Mouse (Mus musculus): ENCODE results near the gene 4931406C07Rik. TPM values are rescaled to one million over a fixed set of nuclear protein-coding genes. Genes with fewer than 3 reads are reported as not detected.

The 4931406C07Rik gene
- total and polyA plus RNA-seq, 3 experiments, result 12.8 to 56.2 (median 31.8) TPM

DNA sequence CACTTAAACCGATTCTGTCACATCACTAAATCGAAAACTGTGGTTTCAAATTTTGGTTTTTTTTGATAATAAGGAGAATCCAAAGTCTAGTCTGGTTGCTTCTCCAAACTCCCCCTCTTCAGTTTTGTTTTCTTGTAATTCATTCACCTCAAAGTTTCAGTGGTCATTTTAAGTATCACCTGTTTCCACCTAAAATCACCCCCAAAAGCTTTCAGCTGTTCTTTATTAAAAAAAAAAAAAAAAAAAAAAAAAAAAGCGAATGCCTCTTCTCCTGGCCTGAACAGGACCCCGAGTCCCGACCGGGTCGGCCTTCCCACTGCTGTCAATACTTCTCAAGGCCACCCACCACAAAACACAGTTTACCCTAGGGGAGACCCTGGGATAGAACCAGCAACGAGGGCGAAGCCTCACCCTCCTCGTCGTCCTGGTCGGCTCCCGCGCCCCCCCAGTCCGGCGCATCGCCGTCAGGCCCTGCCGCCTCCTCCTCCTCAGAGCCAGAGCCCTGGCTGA is 27.1 kb downstream of the 4931406C07Rik start:
- DNase-seq (ENCODE audit: low read depth, low spot score), result no peak
- H3K36me3 ChIP-seq (ENCODE audit: control insufficient read depth in 1 of 2, insufficient read depth in 2 of 2, low read length in 2 of 2), result peaks cover 23 to 31% of the 10 kb centered on the region in 2 experiments
- TF ChIP-seq RCOR1 (IDR thresholded peaks at IDR 0.05; ENCODE audit: low read depth, low read length), result 0 out of 2 replicates have a peak, but pooled peaks have one; percentile 29
- TF ChIP-seq CHD2 (IDR thresholded peaks at IDR 0.05; ENCODE audit: low read length), result no peak
- no peak for TF ChIP-seq ETS1 (IDR thresholded peaks at IDR 0.05; ENCODE audit: low read depth, low read length)
- peak; percentile 38; the same call in 1 of the 2 replicates for TF ChIP-seq BHLHE40 (IDR thresholded peaks at IDR 0.05; ENCODE audit: borderline replicate concordance, low read depth, low read length)
- TF ChIP-seq NELFE (IDR thresholded peaks at IDR 0.05; ENCODE audit: low read depth, low read length), result no peak
- no peak for TF ChIP-seq E2F4 (IDR thresholded peaks at IDR 0.05; ENCODE audit: borderline replicate concordance, low read depth, low read length)
- no peak for TF ChIP-seq JUND (IDR thresholded peaks at IDR 0.05; ENCODE audit: low read depth, low read length)
- TF ChIP-seq MXI1 (IDR thresholded peaks at IDR 0.05; ENCODE audit: low read depth, low read length), result no peak
- no peak for TF ChIP-seq TAL1 (IDR thresholded peaks at IDR 0.05; ENCODE audit: low read length)
- TF ChIP-seq POLR2AphosphoS5 (IDR thresholded peaks at IDR 0.05; ENCODE audit: borderline replicate concordance, low read depth, low read length), result no peak
- no peak for TF ChIP-seq UBTF (IDR thresholded peaks at IDR 0.05; ENCODE audit: borderline replicate concordance, insufficient read depth, low read depth, low read length)
- TF ChIP-seq GABPA (IDR thresholded peaks at IDR 0.05; ENCODE audit: low read depth, low read length), result no peak
- no peak for TF ChIP-seq SMC3 (IDR thresholded peaks at IDR 0.05; ENCODE audit: low read depth, low read length)
- TF ChIP-seq POLR2AphosphoS2 (IDR thresholded peaks at IDR 0.05; ENCODE audit: low read length), result no peak
- TF ChIP-seq ZKSCAN1 (IDR thresholded peaks at IDR 0.05; ENCODE audit: low read depth, low read length), result no peak
- TF ChIP-seq MAX (IDR thresholded peaks at IDR 0.05; ENCODE audit: low read length), result no peak
- TF ChIP-seq MEF2A (IDR thresholded peaks at IDR 0.05; ENCODE audit: extremely low read depth, insufficient replicate concordance, low read depth, low read length, poor library complexity, severe bottlenecking), result no peak
- TF ChIP-seq USF2 (IDR thresholded peaks at IDR 0.05; ENCODE audit: borderline replicate concordance in 1 of 2, insufficient read depth in 1 of 2, low read depth in 1 of 2, low read length in 2 of 2), result no peak
- peak; percentile 98 for TF ChIP-seq CHD1 (IDR thresholded peaks at IDR 0.05; ENCODE audit: low read depth, low read length)
- no peak for TF ChIP-seq HCFC1 (IDR thresholded peaks at IDR 0.05; ENCODE audit: low read depth, low read length)
- no peak for TF ChIP-seq GATA1 (IDR thresholded peaks at IDR 0.05; ENCODE audit: low read depth, low read length)
- no peak for TF ChIP-seq POLR2A (IDR thresholded peaks at IDR 0.05; ENCODE audit: control insufficient read depth in 1 of 2, insufficient read depth in 1 of 2, low read depth in 1 of 2, low read length in 2 of 2, poor library complexity in 1 of 2)
- no peak for TF ChIP-seq USF1 (IDR thresholded peaks at IDR 0.05; ENCODE audit: low read depth, low read length)
- no peak for TF ChIP-seq RAD21 (IDR thresholded peaks at IDR 0.05; ENCODE audit: low read depth, low read length)
- TF ChIP-seq KAT2A (conservative IDR thresholded peaks at IDR 0.05; ENCODE audit: low read depth, low read length), result no peak
- no peak for TF ChIP-seq CTCF (IDR thresholded peaks at IDR 0.05 in 2 of 3, conservative IDR thresholded peaks at IDR 0.05 in 1 of 3; ENCODE audit: control insufficient read depth in 1 of 3, insufficient read depth in 1 of 3, low read depth in 2 of 3, low read length in 3 of 3, poor library complexity in 1 of 3, severe bottlenecking in 1 of 3)
- TF ChIP-seq MAZ (IDR thresholded peaks at IDR 0.05; ENCODE audit: low read depth, low read length), result no peak; the same call in 1 of the 2 replicates
- no peak for TF ChIP-seq MYB (IDR thresholded peaks at IDR 0.05; ENCODE audit: low read depth, low read length)
- TF ChIP-seq MYC (IDR thresholded peaks at IDR 0.05; ENCODE audit: low read depth, low read length), result 0 out of 2 replicates have a peak, but pooled peaks have one; percentile 46
- TF ChIP-seq NRF1 (IDR thresholded peaks at IDR 0.05; ENCODE audit: insufficient read depth, low read depth, low read length, poor library complexity, severe bottlenecking), result no peak
- peak; percentile 78; the same call in 1 of the 2 replicates for TF ChIP-seq ZNF384 (IDR thresholded peaks at IDR 0.05; ENCODE audit: low read depth, low read length)
- no peak for TF ChIP-seq ELF1 (IDR thresholded peaks at IDR 0.05; ENCODE audit: low read depth, low read length)
- no peak for TF ChIP-seq ZMIZ1 (IDR thresholded peaks at IDR 0.05; ENCODE audit: low read depth, low read length)
- TF ChIP-seq ZC3H11A (IDR thresholded peaks at IDR 0.05; ENCODE audit: low read depth, low read length), result no peak
- TF ChIP-seq TBP (IDR thresholded peaks at IDR 0.05; ENCODE audit: low read depth, low read length), result no peak
- TF ChIP-seq EP300 (IDR thresholded peaks at IDR 0.05; ENCODE audit: low read depth in 1 of 2, low read length in 2 of 2), result no peak
- 0 out of 2 replicates have a peak, but pooled peaks have one; percentile 10 for TF ChIP-seq TCF12 (IDR thresholded peaks at IDR 0.05; ENCODE audit: low read depth, low read length)

More for the DNA sequence above, 27.1 kb downstream of the 4931406C07Rik start:
- Histone ChIP-seq H3K27ac (ENCODE audit: control insufficient read depth, low read depth, low read length) (peak overlapping the region; percentile 77), H3K27me3 (ENCODE audit: control insufficient read depth in 1 of 2, insufficient read depth in 2 of 2, low read length in 2 of 2) (no peaks in the 10 kb centered on the region), H3K4me3 (ENCODE audit: control insufficient read depth in 1 of 2, insufficient read depth in 1 of 2, low read depth in 2 of 2, low read length in 2 of 2) (peak overlapping the region; percentile 60 to 75), H3K9me3 (replicated peaks; ENCODE audit: insufficient read depth, low read length) (no peaks in the 10 kb centered on the region), H3K9ac (ENCODE audit: control insufficient read depth, low read depth, low read length, poor library complexity, severe bottlenecking) (peak overlapping the region; percentile 76), H3K4me1 (ENCODE audit: control insufficient read depth in 1 of 2, insufficient read depth in 2 of 2, low read length in 2 of 2) (peaks cover 10 to 25% of the 10 kb centered on the region in 2 experiments), H3K79me2 (ENCODE audit: control insufficient read depth, insufficient read depth, low read length, poor library complexity) (peaks cover 32% of the 10 kb centered on the region)

All from MEL (cell line).